25 mouse cellular contexts compared by ENCODE assay signal in the genomic region with DNA sequence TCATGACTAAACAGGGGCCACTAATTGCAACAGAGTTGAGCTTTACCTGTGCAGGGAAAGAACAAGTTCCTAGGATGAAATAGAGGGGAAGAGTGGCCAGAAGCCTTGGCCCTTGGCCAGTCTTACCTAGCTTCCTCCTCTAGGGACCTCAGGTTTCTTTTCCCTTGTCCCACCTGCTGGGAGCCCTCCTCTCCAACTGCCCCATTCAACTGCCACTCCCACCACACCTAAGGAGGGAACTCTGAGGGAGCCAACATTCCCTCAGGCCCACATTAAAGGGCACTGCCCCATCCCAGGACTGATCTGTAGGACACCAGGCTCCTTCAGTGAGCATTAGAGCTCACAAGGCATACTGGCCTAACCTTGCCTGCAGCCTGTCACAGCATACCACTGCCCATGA. TPM values are rescaled to one million over a fixed set of nuclear protein-coding genes. Genes with fewer than 3 reads are reported as not detected.
"Had no signal": no experiment of that assay in that cellular context is flagged by ENCODE, and none has a peak within 500 bp of the region (broad histone marks: within the 10 kb centered on the region; RNA-seq: fewer than 3 reads in every experiment).

Abcc12 (minus strand) TSS at position 229 of the 400 bp plus-strand sequence.

- H3K4me3 ChIP-seq: kidney, embryonic 15.5 days; limb, embryonic 10.5 days; limb, embryonic 13.5 days; liver, embryonic 12.5 days; liver, embryonic 15.5 days; lung, embryonic 15.5 days; midbrain, embryonic 12.5 days; midbrain, embryonic 15.5 days; neural tube, embryonic 12.5 days; neural tube, embryonic 15.5 days; stomach, embryonic 15.5 days had no signal

- DNase-seq: kidney, adult 8-10 months; kidney, postnatal 10 days; kidney, postnatal 36 days; layer of hippocampus, postnatal 36 days; liver; lung, adult 18-20 months; lung, postnatal 10 days; lung, postnatal 36 days; right cerebral cortex, adult 18-20 months; right cerebral cortex, postnatal 14 days; spleen, adult 18-20 months; thymus, adult 2 months; thymus, postnatal 14 days; thymus, postnatal 4 days had no signal

- H3K27me3 ChIP-seq: kidney, embryonic 15.5 days; limb, embryonic 13.5 days; liver, embryonic 12.5 days; liver, embryonic 15.5 days; lung, embryonic 15.5 days; midbrain, embryonic 12.5 days; midbrain, embryonic 15.5 days; neural tube, embryonic 12.5 days; neural tube, embryonic 15.5 days; stomach, embryonic 15.5 days had no signal

- ATAC-seq: liver, embryonic 12.5 days; midbrain, embryonic 15.5 days had no signal

- H3K27ac ChIP-seq: kidney, embryonic 15.5 days; limb, embryonic 10.5 days; limb, embryonic 13.5 days; liver, embryonic 12.5 days; liver, embryonic 15.5 days; lung, embryonic 15.5 days; midbrain, embryonic 12.5 days; midbrain, embryonic 15.5 days; neural tube, embryonic 12.5 days; neural tube, embryonic 15.5 days; stomach, embryonic 15.5 days had no signal

- H3K4me1 ChIP-seq: liver, embryonic 15.5 days; midbrain, embryonic 12.5 days; neural tube, embryonic 12.5 days; stomach, embryonic 15.5 days had no signal

- H3K36me3 ChIP-seq: kidney, embryonic 15.5 days; limb, embryonic 10.5 days; limb, embryonic 13.5 days; liver, embryonic 12.5 days; liver, embryonic 15.5 days; lung, embryonic 15.5 days; midbrain, embryonic 12.5 days; midbrain, embryonic 15.5 days; neural tube, embryonic 12.5 days; neural tube, embryonic 15.5 days; stomach, embryonic 15.5 days had no signal

RNA-seq across cellular contexts. Expression of gene Abcc12, which starts in this region (rescaled TPM):
- polyA plus RNA-seq: liver, embryonic 12.5 days; liver, embryonic 15.5 days; neural tube, embryonic 12.5 days had no signal
